Mouse (Mus musculus) heart, adult 2 months (tissue): Measurements from ENCODE around the gene Ryr1.

Source experiments
- CTCF ChIP-seq: fragments of 200-600 bp; IDR thresholded peaks from 2 replicates; pipeline ENCODE4 v1.8.1; 2022; ENCODE audit warnings: antibody characterized with exemption, mild to moderate bottlenecking, moderate library complexity
- POLR2A ChIP-seq: fragments of 200-500 bp; IDR thresholded peaks from 2 replicates; pipeline ENCODE4 v1.6.1; 2011; ENCODE audit warnings: mild to moderate bottlenecking, low read depth, low read length, control low read depth; ENCODE audit not compliant: insufficient read depth

DNA sequence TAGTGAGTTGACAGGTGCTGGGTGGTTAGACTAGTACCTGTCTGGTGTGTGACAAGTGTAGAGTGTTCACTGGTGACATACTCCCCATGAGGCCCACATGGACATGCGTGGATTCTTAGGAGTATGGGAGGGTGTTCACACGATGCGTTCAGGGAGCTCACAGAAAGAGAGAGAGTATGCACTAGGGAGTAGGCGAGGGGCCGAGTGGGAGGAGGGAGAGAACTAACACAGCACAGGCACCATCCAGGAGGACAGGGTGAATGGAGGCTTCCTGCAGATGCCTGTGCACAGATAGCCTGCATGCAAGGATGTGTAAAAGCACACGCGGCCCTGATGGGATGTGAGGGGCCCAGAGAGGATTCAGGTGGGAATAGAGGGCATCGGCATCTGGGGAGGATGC, 102.5 kb downstream of the Ryr1 start:
- no peak for TF ChIP-seq POLR2A
- no peak for TF ChIP-seq CTCF
